Mouse (Mus musculus) megakaryocyte-erythroid progenitor cell, adult 5-6 weeks (primary cell): ENCODE data around the gene Usp5. TPM values are rescaled to one million over a fixed set of nuclear protein-coding genes. Genes with fewer than 3 reads are reported as not detected.
"Not testable (repeated sequence)": the region's sequence is repeated elsewhere in the genome, so short reads cannot be mapped to it uniquely, and the experiment has no call there.

Source experiments
- ATAC-seq: replicated peaks from 2 replicates; pipeline ENCODE4 v1.8.0; 2016; ENCODE audit warnings: mild to moderate bottlenecking, inconsistent platforms; ENCODE audit not compliant: severe bottlenecking, poor library complexity, low FRiP score, low TSS enrichment
- total RNA-seq, 2 experiments: library from RNA; stranded (forward) in 1 of 2; stranded (reverse) in 1 of 2; fragments of 200-1000, 215-1000 nt in 1 of 2; fragments of >200 nt in 1 of 2; fragmentation: Nextera tagmentation in 1 of 2; gene quantifications; 2 replicates each; pipeline ENCODE4 v1.2.3; 2014 to 2017

Gene Usp5
- total RNA-seq, 2 experiments from 2014 or later: 80.9 to 85.0 TPM

- ATAC-seq: peak; percentile 42
Observed at GRCm38 (mm10) chr6:124813496-124813895, 15.8 kb downstream of the Usp5 start.

- ATAC-seq: no peak
Observed at GRCm38 (mm10) chr6:124812848-124813247, 16.4 kb downstream of the Usp5 start.

- ATAC-seq: no peak
Observed at GRCm38 (mm10) chr6:124811701-124812560, 17.4 kb downstream of the Usp5 start.

GRCm38 (mm10) chr6:124811403-124811665 lies 17.9 kb downstream of the Usp5 start:
- ATAC-seq: no peak

- ATAC-seq: not testable (repeated sequence)
Observed at GRCm38 (mm10) chr6:124810566-124811402, 18.5 kb downstream of the Usp5 start.

GRCm38 (mm10) chr6:124809775-124810538 lies 19.3 kb downstream of the Usp5 start:
- ATAC-seq: no peak

- ATAC-seq: peak; percentile 14
Observed at GRCm38 (mm10) chr6:124809052-124809774, 20.1 kb downstream of the Usp5 start.

- peak; percentile 29 for ATAC-seq
Observed at GRCm38 (mm10) chr6:124808358-124809012, 20.8 kb downstream of the Usp5 start, which contains the start of gene Spsb2. Spsb2 (plus strand) TSS chr6:124808661.

- no peak for ATAC-seq
Observed at GRCm38 (mm10) chr6:124807986-124808357, 21.3 kb downstream of the Usp5 start.

GRCm38 (mm10) chr6:124807366-124807765 lies 21.9 kb downstream of the Usp5 start:
- no peak for ATAC-seq

GRCm38 (mm10) chr6:124806446-124807140 lies 22.7 kb downstream of the Usp5 start:
- ATAC-seq: no peak

GRCm38 (mm10) chr6:124805341-124806321 lies 23.7 kb downstream of the Usp5 start:
- peak; percentile 68 for ATAC-seq

GRCm38 (mm10) chr6:124804341-124804740 lies 24.9 kb downstream of the Usp5 start:
- ATAC-seq: no peak

GRCm38 (mm10) chr6:124803691-124804090 lies 25.6 kb downstream of the Usp5 start:
- not testable (repeated sequence) for ATAC-seq

GRCm38 (mm10) chr6:124803061-124803460 lies 26.2 kb downstream of the Usp5 start:
- no peak for ATAC-seq

GRCm38 (mm10) chr6:124802400-124802799 lies 26.9 kb downstream of the Usp5 start:
- peak; percentile 46 for ATAC-seq

GRCm38 (mm10) chr6:124796200-124796599 lies 33.1 kb downstream of the Usp5 start:
- no peak for ATAC-seq
